Mouse (Mus musculus) erythroid progenitor cell, adult 5-6 weeks (primary cell): ENCODE measurements around the gene Mecom. TPM values are rescaled to one million over a fixed set of nuclear protein-coding genes. Genes with fewer than 3 reads are reported as not detected.

Experiments used
- ATAC-seq: replicated peaks from 2 replicates; pipeline ENCODE4 v1.8.0; 2016; ENCODE audit warnings: moderate number of reproducible peaks, mild to moderate bottlenecking, moderate TSS enrichment, inconsistent platforms; ENCODE audit not compliant: poor library complexity, low FRiP score, severe bottlenecking
- total RNA-seq, 2 experiments: library from RNA; stranded (forward) in 1 of 2; stranded (reverse) in 1 of 2; fragments of 150-400 nt in 1 of 2; fragments of 186-747, 209-891 nt in 1 of 2; gene quantifications; 2 replicates each; pipeline versions ENCODE4 v1.2.3 to v1.2.4; 2015 to 2017; ENCODE audit warnings: low replicate concordance in 2 of 2

Gene Mecom
- total RNA-seq, 2 experiments from 2014 or later = 0.68 TPM; not detected in 1

- ATAC-seq = no peak
Observed at GRCm38 (mm10) chr3:30498202-30498828, 49.5 kb downstream of the Mecom start.

GRCm38 (mm10) chr3:30494371-30494770 lies 53.4 kb downstream of the Mecom start:
- no peak for ATAC-seq

GRCm38 (mm10) chr3:30488808-30489207 lies 59.0 kb downstream of the Mecom start:
- ATAC-seq = no peak

GRCm38 (mm10) chr3:30486422-30486821 lies 61.4 kb downstream of the Mecom start:
- no peak for ATAC-seq

GRCm38 (mm10) chr3:30483006-30483684 lies 64.7 kb downstream of the Mecom start:
- ATAC-seq = no peak

GRCm38 (mm10) chr3:30481682-30482081 lies 66.1 kb downstream of the Mecom start:
- no peak for ATAC-seq

GRCm38 (mm10) chr3:30480551-30480950 lies 67.3 kb downstream of the Mecom start:
- no peak for ATAC-seq

- no peak for ATAC-seq
Observed at GRCm38 (mm10) chr3:30478252-30478651, 69.6 kb downstream of the Mecom start.

- ATAC-seq = no peak
Observed at GRCm38 (mm10) chr3:30477008-30477407, 70.8 kb downstream of the Mecom start.

- no peak for ATAC-seq
Observed at GRCm38 (mm10) chr3:30475591-30475990, 72.2 kb downstream of the Mecom start.

- no peak for ATAC-seq
Observed at GRCm38 (mm10) chr3:30468068-30468835, 79.6 kb downstream of the Mecom start.

- no peak for ATAC-seq
Observed at GRCm38 (mm10) chr3:30466031-30466650, 81.7 kb downstream of the Mecom start.

GRCm38 (mm10) chr3:30464497-30464896 lies 83.3 kb downstream of the Mecom start:
- ATAC-seq = no peak

GRCm38 (mm10) chr3:30461831-30462230 lies 86.0 kb downstream of the Mecom start:
- ATAC-seq = no peak

GRCm38 (mm10) chr3:30460890-30461578 lies 86.8 kb downstream of the Mecom start:
- ATAC-seq = no peak

- ATAC-seq = no peak
Observed at GRCm38 (mm10) chr3:30459626-30460025, 88.2 kb downstream of the Mecom start.

GRCm38 (mm10) chr3:30457975-30458678 lies 89.7 kb downstream of the Mecom start:
- ATAC-seq = no peak

- no peak for ATAC-seq
Observed at GRCm38 (mm10) chr3:30455902-30456301, 91.9 kb downstream of the Mecom start.
